Mouse (Mus musculus) telencephalon, adult 2 months (tissue): ENCODE data around the gene Ttyh1.

Experiments
- DNase-seq: peaks from one replicate; pipeline ENCODE4 v3.0.0-alpha.2; 2011; ENCODE audit warnings: low read depth, low spot score

Ttyh1 gene

GRCm38 (mm10) chr7:4170193-4170938, 51.2 kb downstream of the Ttyh1 start:
- DNase-seq = no peak

GRCm38 (mm10) chr7:4178438-4178837, 59.2 kb downstream of the Ttyh1 start:
- no peak for DNase-seq
